Mouse (Mus musculus) erythroblast, embryonic 14.5 days (primary cell): ENCODE data around the gene Gabarap.

Source experiments
- GATA1 ChIP-seq: IDR thresholded peaks from 2 replicates; pipeline ENCODE4 v1.6.1; 2012; ENCODE audit warnings: low read length, inconsistent platforms, mixed read lengths
- TAL1 ChIP-seq: IDR thresholded peaks from 3 replicates; pipeline ENCODE4 v1.6.1; 2012; ENCODE audit warnings: low read length, inconsistent platforms, mixed read lengths

DNA sequence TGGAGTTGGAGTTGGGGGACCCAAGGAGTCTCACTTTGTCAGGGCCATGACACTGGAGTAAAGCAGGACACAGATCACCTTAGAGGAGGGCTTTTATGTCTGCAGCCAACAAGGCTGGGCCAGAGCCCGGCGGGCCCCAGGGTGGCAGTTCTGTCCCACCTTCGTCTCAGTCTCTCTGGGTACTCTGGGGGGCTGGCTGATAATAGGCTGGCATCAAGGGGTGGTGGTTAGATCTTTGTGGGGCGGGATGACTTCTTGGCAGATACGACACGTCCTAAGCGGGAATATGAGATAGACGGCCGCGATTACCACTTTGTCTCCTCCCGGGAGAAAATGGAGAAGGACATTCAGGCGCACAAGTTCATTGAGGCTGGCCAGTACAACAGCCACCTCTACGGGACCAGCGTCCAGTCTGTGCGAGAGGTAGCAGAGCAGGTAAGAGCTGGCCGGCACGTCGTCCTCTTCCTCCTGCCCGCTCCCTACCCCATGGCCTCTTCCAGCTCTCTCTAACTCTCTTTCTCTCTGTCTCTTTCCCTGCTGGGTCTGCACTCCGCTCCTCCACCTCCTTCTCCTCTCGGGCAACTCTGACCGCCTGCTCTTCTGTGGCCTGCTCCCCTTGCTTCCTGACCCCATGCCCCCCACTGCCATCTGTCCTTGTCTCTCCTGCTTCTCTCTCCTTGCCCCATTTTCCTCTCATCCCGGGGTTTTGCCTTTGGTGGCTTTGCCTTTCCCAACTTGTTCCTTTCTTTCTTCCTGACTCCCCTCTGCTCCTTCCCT, 51.6 kb downstream of the Gabarap start:
- no peak for TF ChIP-seq GATA1
- no peak for TF ChIP-seq TAL1
